Mouse (Mus musculus) cerebellum, adult 2 months (tissue): ENCODE data around the gene Gramd2. TPM values are rescaled to one million over a fixed set of nuclear protein-coding genes. Genes with fewer than 3 reads are reported as not detected.

Experiments used
- DNase-seq, 2 experiments: peaks; one replicate each; pipeline ENCODE4 v3.0.0; 2021
- H3K27ac ChIP-seq: fragments of 200-500 bp; 2 replicates; pipeline ENCODE4 v1.5.1; 2012; ENCODE audit warnings: low read length, control low read depth, inconsistent platforms; ENCODE audit not compliant: insufficient read depth
- H3K27me3 ChIP-seq: fragments of 200-500 bp; 2 replicates; pipeline ENCODE4 v1.6.1; 2012; ENCODE audit warnings: inconsistent platforms, mild to moderate bottlenecking, low read length, moderate library complexity; ENCODE audit not compliant: control insufficient read depth, insufficient read depth
- H3K4me1 ChIP-seq: fragments of 200-500 bp; 2 replicates; pipeline ENCODE4 v1.6.1; 2011; ENCODE audit warnings: low read length; ENCODE audit not compliant: control insufficient read depth, insufficient read depth
- H3K4me3 ChIP-seq: fragments of 200-500 bp; replicated peaks from 2 replicates; pipeline ENCODE3; 2011; ENCODE audit warnings: mild to moderate bottlenecking, low read depth, low read length, control low read depth; ENCODE audit not compliant: insufficient read depth
- CTCF ChIP-seq: fragments of 200-500 bp; IDR thresholded peaks from 2 replicates; pipeline ENCODE4 v1.5.1; 2011; ENCODE audit warnings: low read depth, mild to moderate bottlenecking, control low read depth, low read length, moderate library complexity, borderline replicate concordance; ENCODE audit not compliant: insufficient read depth
- POLR2A ChIP-seq: fragments of 200-500 bp; IDR thresholded peaks from 2 replicates; pipeline ENCODE4 v1.6.1; 2011; ENCODE audit warnings: low read length, control low read depth, borderline replicate concordance; ENCODE audit not compliant: insufficient read depth
- WGBS: fragments of 180-500 bp; shearing (Covaris S2); methylation state at CpG from one replicate; pipeline ENCODE4 v1.1.7; 2018; 5-methylcytosine and 5-hydroxymethylcytosine counted together
- polyA plus RNA-seq: library from polyadenylated mRNA; depleted of rRNA; stranded (reverse); fragments of >200 nt; gene quantifications from 2 replicates; pipeline ENCODE4 v1.2.3, GENCODE M21; 2012

The Gramd2 gene
- polyA plus RNA-seq, 1 experiment = 2.6 TPM

- 51% methylated on average over 3 of the region's 3 CpGs for WGBS
- Histone ChIP-seq H3K4me3 (no peak overlapping the region), H3K27ac (no peak overlapping the region; the same call in 1 of the 2 replicates), H3K4me1 (peaks cover 48% of the 10 kb centered on the region), H3K27me3 (no peaks in the 10 kb centered on the region)
- no peak for TF ChIP-seq POLR2A
- TF ChIP-seq CTCF = no peak
- DNase-seq = no peak
Observed at GRCm38 (mm10) chr9:59663957-59664356, 16.0 kb upstream of the Gramd2 start.

- no peak for TF ChIP-seq POLR2A
- TF ChIP-seq CTCF = no peak
- 28% methylated on average over 4 of the region's 4 CpGs for WGBS
- H3K4me1 ChIP-seq = peaks cover 45% of the 10 kb centered on the region
- no peak for DNase-seq
- no peaks in the 10 kb centered on the region for H3K27me3 ChIP-seq
- no peak overlapping the region for H3K27ac ChIP-seq
- no peak overlapping the region for H3K4me3 ChIP-seq
Observed at GRCm38 (mm10) chr9:59664664-59665256, 15.2 kb upstream of the Gramd2 start.

GRCm38 (mm10) chr9:59666016-59666415, 13.9 kb upstream of the Gramd2 start:
- 86% methylated on average over 8 of the region's 8 CpGs for WGBS
- peaks cover 40% of the 10 kb centered on the region for H3K4me1 ChIP-seq
- TF ChIP-seq CTCF (no peak), POLR2A (no peak)
- H3K27me3 ChIP-seq = no peaks in the 10 kb centered on the region
- H3K4me3 ChIP-seq = no peak overlapping the region
- DNase-seq = no peak
- H3K27ac ChIP-seq = no peak overlapping the region

GRCm38 (mm10) chr9:59666813-59667212, 13.1 kb upstream of the Gramd2 start:
- TF ChIP-seq CTCF (no peak), POLR2A (no peak)
- Histone ChIP-seq H3K27ac (no peak overlapping the region; the same call in 1 of the 2 replicates), H3K27me3 (no peaks in the 10 kb centered on the region), H3K4me1 (peaks cover 32% of the 10 kb centered on the region), H3K4me3 (no peak overlapping the region)
- 56% methylated on average over 1 of the region's 1 CpGs for WGBS
- DNase-seq = no peak

GRCm38 (mm10) chr9:59667250-59667649, 12.7 kb upstream of the Gramd2 start:
- H3K4me1 ChIP-seq = peaks cover 32% of the 10 kb centered on the region
- no peaks in the 10 kb centered on the region for H3K27me3 ChIP-seq
- WGBS = 47% methylated on average over 4 of the region's 4 CpGs
- no peak overlapping the region for H3K4me3 ChIP-seq
- TF ChIP-seq CTCF (no peak), POLR2A (no peak)
- DNase-seq = peak in 1 of 2 experiments; percentile 12
- no peak overlapping the region; the same call in 1 of the 2 replicates for H3K27ac ChIP-seq

GRCm38 (mm10) chr9:59667904-59668303, 12.0 kb upstream of the Gramd2 start:
- Histone ChIP-seq H3K4me3 (no peak overlapping the region), H3K27ac (no peak overlapping the region; the same call in 1 of the 2 replicates), H3K27me3 (no peaks in the 10 kb centered on the region), H3K4me1 (peaks cover 32% of the 10 kb centered on the region)
- TF ChIP-seq POLR2A (no peak), CTCF (no peak)
- 81% methylated on average over 6 of the region's 6 CpGs for WGBS
- DNase-seq = no peak

GRCm38 (mm10) chr9:59668473-59668872, 11.5 kb upstream of the Gramd2 start:
- WGBS = 61% methylated on average over 7 of the region's 7 CpGs
- peaks cover 29% of the 10 kb centered on the region for H3K4me1 ChIP-seq
- no peak overlapping the region for H3K27ac ChIP-seq
- H3K4me3 ChIP-seq = no peak overlapping the region
- TF ChIP-seq POLR2A (no peak), CTCF (no peak)
- DNase-seq = no peak
- no peaks in the 10 kb centered on the region for H3K27me3 ChIP-seq

- no peak for TF ChIP-seq CTCF
- TF ChIP-seq POLR2A = no peak
- DNase-seq = no peak
- WGBS = 46% methylated on average over 4 of the region's 4 CpGs
- H3K27ac ChIP-seq = no peak overlapping the region
- H3K4me3 ChIP-seq = no peak overlapping the region
- peaks cover 25% of the 10 kb centered on the region for H3K4me1 ChIP-seq
- no peaks in the 10 kb centered on the region for H3K27me3 ChIP-seq
Observed at GRCm38 (mm10) chr9:59669172-59669571, 10.8 kb upstream of the Gramd2 start.
